25 mouse cellular contexts compared by ENCODE assay signal in the genomic region with DNA sequence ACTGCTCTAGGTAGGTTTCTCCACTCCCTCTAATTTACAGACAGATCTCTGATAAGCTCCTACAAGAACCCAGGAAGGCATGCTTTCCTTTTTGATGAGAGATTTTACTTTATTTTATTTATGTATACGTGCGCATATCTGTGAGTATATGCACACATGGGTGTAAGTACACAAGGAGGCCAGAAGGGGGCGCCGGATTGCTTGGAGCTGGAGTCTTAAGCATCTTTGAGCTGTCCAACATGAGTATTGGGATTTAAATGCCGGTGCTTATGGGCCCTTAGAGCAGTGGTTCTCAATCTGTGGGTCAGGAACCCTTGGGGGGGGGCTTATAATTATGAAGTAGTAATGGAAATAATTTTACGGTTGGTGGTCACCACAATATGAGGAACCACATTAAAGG. TPM values are rescaled to one million over a fixed set of nuclear protein-coding genes. Genes with fewer than 3 reads are reported as not detected.
DNase-seq lines count a peak whose midpoint lies in the region; ATAC-seq and TF ChIP-seq lines count a peak whose summit lies in the region.
"Had no signal": no experiment of that assay in that cellular context is flagged by ENCODE, and none has a peak within 500 bp of the region (broad histone marks: within the 10 kb centered on the region; RNA-seq: fewer than 3 reads in every experiment).

No protein-coding gene starts in this region.

- no peaks in the 10 kb centered on the region; the same call in 1 of the 2 replicates for H3K9me3 ChIP-seq in kidney, postnatal 0 days (replicated peaks; ENCODE audit: low read length)
- H3K9me3 ChIP-seq in lung, embryonic 14.5 days (ENCODE audit: low read depth, low read length), result no peaks in the 10 kb centered on the region; the same call in 1 of the 2 replicates
- no peaks in the 10 kb centered on the region for H3K9me3 ChIP-seq in MEL (replicated peaks; ENCODE audit: insufficient read depth, low read length)

- no peak overlapping the region for H3K27ac ChIP-seq in kidney, postnatal 0 days
- no peak overlapping the region for H3K27ac ChIP-seq in lung, embryonic 14.5 days (ENCODE audit: low read depth)
- H3K27ac ChIP-seq in MEL (ENCODE audit: control insufficient read depth, low read depth, low read length), result no peak overlapping the region
- H3K27ac ChIP-seq in cerebellum, adult 2 months (ENCODE audit: insufficient read depth, low read length), result no peak overlapping the region
- H3K27ac ChIP-seq: embryonic facial prominence, embryonic 13.5 days; forebrain, embryonic 13.5 days; heart, embryonic 10.5 days; hindbrain, embryonic 12.5 days had no signal

- H3K9ac ChIP-seq in kidney, postnatal 0 days (ENCODE audit: low read depth, low read length), result no peak overlapping the region
- H3K9ac ChIP-seq in lung, embryonic 14.5 days, result no peak overlapping the region
- no peak overlapping the region for H3K9ac ChIP-seq in MEL (ENCODE audit: control insufficient read depth, low read depth, low read length, poor library complexity, severe bottlenecking)
- H3K9ac ChIP-seq: embryonic facial prominence, embryonic 13.5 days; forebrain, embryonic 13.5 days; hindbrain, embryonic 12.5 days had no signal

- ATAC-seq in kidney, postnatal 0 days (replicated peaks; ENCODE audit: low FRiP score, low read depth), result no peak
- no peak for ATAC-seq in lung, embryonic 14.5 days (ENCODE audit: insufficient read depth)
- ATAC-seq: forebrain, embryonic 13.5 days; hindbrain, embryonic 16.5 days; inflammation-experienced regulatory T-cells, adult 6 months had no signal

- TF ChIP-seq CTCF in kidney, postnatal 0 days (IDR thresholded peaks at IDR 0.05; ENCODE audit: low read depth), result peak; percentile 20; the same call in 1 of the 2 replicates
- 0 out of 2 replicates have a peak, but pooled peaks have one; percentile 17 for TF ChIP-seq CTCF in lung, embryonic 14.5 days (IDR thresholded peaks at IDR 0.05; ENCODE audit: low read depth)
- no peak for TF ChIP-seq CTCF in lung, adult 2 months (IDR thresholded peaks at IDR 0.05; ENCODE audit: insufficient read depth, low read length)
- peak in 1 of 3 experiments; percentile 23; a peak in 1 of 6 replicates for TF ChIP-seq CTCF in MEL (IDR thresholded peaks at IDR 0.05 in 2 of 3, conservative IDR thresholded peaks at IDR 0.05 in 1 of 3; ENCODE audit: control insufficient read depth in 1 of 3, insufficient read depth in 1 of 3, low read depth in 2 of 3, low read length in 3 of 3, poor library complexity in 1 of 3, severe bottlenecking in 1 of 3)
- TF ChIP-seq CTCF in brain, embryonic 14.5 days (IDR thresholded peaks at IDR 0.05; ENCODE audit: borderline replicate concordance, extremely low read depth, insufficient read depth, insufficient read length), result peak; percentile 19; the same call in 1 of the 2 replicates
- no peak for TF ChIP-seq CTCF in cerebellum, adult 2 months (IDR thresholded peaks at IDR 0.05; ENCODE audit: borderline replicate concordance, insufficient read depth, low read depth, low read length)

- TF ChIP-seq POLR2A in lung, adult 2 months (IDR thresholded peaks at IDR 0.05; ENCODE audit: borderline replicate concordance, extremely low read depth, low read depth, low read length), result no peak
- TF ChIP-seq POLR2A in MEL (IDR thresholded peaks at IDR 0.05; ENCODE audit: control insufficient read depth in 1 of 2, insufficient read depth in 1 of 2, low read depth in 1 of 2, low read length in 2 of 2, poor library complexity in 1 of 2), result no peak
- TF ChIP-seq POLR2A in brain, embryonic 14.5 days (IDR thresholded peaks at IDR 0.05; ENCODE audit: borderline replicate concordance, extremely low read depth, insufficient read depth, insufficient read length, poor library complexity, severe bottlenecking), result no peak
- no peak for TF ChIP-seq POLR2A in cerebellum, adult 2 months (IDR thresholded peaks at IDR 0.05; ENCODE audit: borderline replicate concordance, insufficient read depth, low read length)

- H3K4me3 ChIP-seq in kidney, postnatal 0 days (replicated peaks; ENCODE audit: low read depth, low read length), result no peak overlapping the region
- no peak overlapping the region for H3K4me3 ChIP-seq in lung, embryonic 14.5 days (ENCODE audit: low read depth, low read length)
- H3K4me3 ChIP-seq in lung, adult 2 months (replicated peaks; ENCODE audit: extremely low read depth, low read depth, low read length), result no peak overlapping the region
- H3K4me3 ChIP-seq in MEL (ENCODE audit: control insufficient read depth in 1 of 2, insufficient read depth in 1 of 2, low read depth in 2 of 2, low read length in 2 of 2), result no peak overlapping the region
- H3K4me3 ChIP-seq in cerebellum, adult 2 months (replicated peaks; ENCODE audit: insufficient read depth, low read depth, low read length), result no peak overlapping the region
- H3K4me3 ChIP-seq: embryonic facial prominence, embryonic 13.5 days; forebrain, embryonic 13.5 days; heart, embryonic 10.5 days; hindbrain, embryonic 12.5 days had no signal

- no peaks in the 10 kb centered on the region for H3K36me3 ChIP-seq in kidney, postnatal 0 days (ENCODE audit: insufficient read depth, low read length)
- no peaks in the 10 kb centered on the region for H3K36me3 ChIP-seq in lung, embryonic 14.5 days (ENCODE audit: insufficient read depth)
- H3K36me3 ChIP-seq in MEL (ENCODE audit: control insufficient read depth in 1 of 2, insufficient read depth in 2 of 2, low read length in 2 of 2), result no peaks in the 10 kb centered on the region
- H3K36me3 ChIP-seq: embryonic facial prominence, embryonic 13.5 days; heart, embryonic 10.5 days; hindbrain, embryonic 12.5 days had no signal

- TF ChIP-seq RAD21 in MEL (IDR thresholded peaks at IDR 0.05; ENCODE audit: low read depth, low read length), result no peak

- H3K4me2 ChIP-seq in kidney, postnatal 0 days (ENCODE audit: low read length), result no peak overlapping the region
- no peak overlapping the region for H3K4me2 ChIP-seq in lung, embryonic 14.5 days
- H3K4me2 ChIP-seq: embryonic facial prominence, embryonic 13.5 days; forebrain, embryonic 13.5 days; hindbrain, embryonic 12.5 days had no signal

- TF ChIP-seq EP300 in MEL (IDR thresholded peaks at IDR 0.05; ENCODE audit: low read depth in 1 of 2, low read length in 2 of 2), result no peak

- no peaks in the 10 kb centered on the region for H3K79me2 ChIP-seq in MEL (ENCODE audit: control insufficient read depth, insufficient read depth, low read length, poor library complexity)

- H3K27me3 ChIP-seq in kidney, postnatal 0 days (ENCODE audit: insufficient read depth, low read length), result no peaks in the 10 kb centered on the region
- no peaks in the 10 kb centered on the region for H3K27me3 ChIP-seq in lung, embryonic 14.5 days (ENCODE audit: insufficient read depth, low read length)
- H3K27me3 ChIP-seq in MEL (ENCODE audit: control insufficient read depth in 1 of 2, insufficient read depth in 2 of 2, low read length in 2 of 2), result no peaks in the 10 kb centered on the region
- H3K27me3 ChIP-seq in cerebellum, adult 2 months (ENCODE audit: control insufficient read depth, insufficient read depth, low read length), result no peaks in the 10 kb centered on the region
- H3K27me3 ChIP-seq: CH12.LX; embryonic facial prominence, embryonic 13.5 days; forebrain, embryonic 13.5 days; hindbrain, embryonic 12.5 days had no signal

- 97% methylated on average over 6 of the region's 6 CpGs for WGBS in kidney, postnatal 0 days
- 91% methylated on average over 6 of the region's 6 CpGs for WGBS in lung, embryonic 14.5 days
- 95% methylated on average over 6 of the region's 6 CpGs for WGBS in lung, adult 2 months
- 97% methylated on average over 6 of the region's 6 CpGs for WGBS in cerebellum, adult 2 months

- no peak for DNase-seq in kidney, postnatal 0 days (ENCODE audit: low spot score)
- DNase-seq in kidney, adult 8-10 months, result no peak
- DNase-seq in lung, embryonic 14.5 days, result no peak
- DNase-seq in lung, adult 2 months, result no peak
- DNase-seq in MEL (ENCODE audit: low read depth, low spot score) (peak; percentile 3), MN1 (ENCODE audit: low spot score) (no peak)
- DNase-seq in brain, embryonic 14.5 days (ENCODE audit: low read depth), result no peak
- no peak for DNase-seq in cerebellum, adult 2 months
- DNase-seq: adrenal gland, adult 2 months; adrenal gland, postnatal 36 days; cerebellum, adult 11 months; cerebellum, adult 9-10 months; cerebellum, postnatal 25 days; heart, adult 18-20 months; heart, postnatal 10 days; heart, postnatal 4 days had no signal

- H3K4me1 ChIP-seq in kidney, postnatal 0 days (replicated peaks; ENCODE audit: insufficient read depth, low read length), result no peaks in the 10 kb centered on the region
- H3K4me1 ChIP-seq in lung, embryonic 14.5 days (ENCODE audit: insufficient read depth), result no peaks in the 10 kb centered on the region
- no peaks in the 10 kb centered on the region for H3K4me1 ChIP-seq in lung, adult 2 months (ENCODE audit: control insufficient read depth, insufficient read depth, low read length)
- no peaks in the 10 kb centered on the region for H3K4me1 ChIP-seq in MEL (ENCODE audit: control insufficient read depth in 1 of 2, insufficient read depth in 2 of 2, low read length in 2 of 2)
- no peaks in the 10 kb centered on the region for H3K4me1 ChIP-seq in cerebellum, adult 2 months (ENCODE audit: control insufficient read depth, insufficient read depth, low read length)
- H3K4me1 ChIP-seq: heart, embryonic 10.5 days; hindbrain, embryonic 12.5 days had no signal

TF ChIP-seq in MEL, 35 proteins besides CTCF, POLR2A, EP300 and RAD21:
- TF ChIP-seq SIN3A (IDR thresholded peaks at IDR 0.05; ENCODE audit: low read length) (no peak), MAFK (IDR thresholded peaks at IDR 0.05; ENCODE audit: borderline replicate concordance, low read depth, low read length) (no peak)

RNA-seq across cellular contexts. Expression of gene Piwil1, which starts 39.4 kb away (rescaled TPM):
- not detected in 2 replicates for polyA plus RNA-seq in kidney, postnatal 0 days (2015; fragmentation: Nextera tagmentation; extraction: Ambion mirVana)
- not detected in 2 replicates for polyA plus RNA-seq in lung, embryonic 14.5 days (2014; fragmentation: Nextera tagmentation; extraction: Ambion mirVana)
- polyA plus RNA-seq in lung, adult 2 months (2012; rRNA removed), result not detected in 2 replicates
- not detected in 2 replicates for total RNA-seq in MEL (2012; rRNA removed)
- not detected for polyA plus RNA-seq in MEL (2012; ENCODE audit: insufficient read depth in 1 of 2, insufficient read length in 2 of 2, low read depth in 1 of 2, low replicate concordance in 2 of 2, missing spikeins in 1 of 2)
- 0.24 and 0.30 TPM in 2 replicates for polyA plus RNA-seq in brain, embryonic 14.5 days (2012; rRNA removed)
- 0.08 and 0.15 TPM in 2 replicates for polyA plus RNA-seq in cerebellum, adult 2 months (2012; rRNA removed)
- total RNA-seq: adrenal gland, adult 2 months; adrenal gland, postnatal 36 days; CH12.LX; gastrocnemius, adult 8-10 months; heart, adult 18-20 months; heart, postnatal 10 days; heart, postnatal 4 days had no signal
- polyA plus RNA-seq: embryonic facial prominence, embryonic 13.5 days; forebrain, embryonic 13.5 days; heart, embryonic 10.5 days; heart, embryonic 14.5 days; inflammation-experienced regulatory T-cells, adult 6 months had no signal

Comparison
In these comparisons a context has a peak if more than half of its experiments do, and no peak if none do; other contexts are left out.
1. CTCF ChIP-seq: peak in kidney, postnatal 0 days (single experiment), lung, embryonic 14.5 days (single experiment) and brain, embryonic 14.5 days (single experiment); none in lung, adult 2 months (single experiment) and cerebellum, adult 2 months (single experiment).